Mouse (Mus musculus) midbrain, postnatal 0 days (tissue): Measurements from ENCODE around the gene Mrps7. TPM values are rescaled to one million over a fixed set of nuclear protein-coding genes. Genes with fewer than 3 reads are reported as not detected.

Source experiments
- ATAC-seq: fragments of 200-750 bp; cut with Nextera tagmentation; 2 replicates; pipeline ENCODE4 v1.8.0; 2017; ENCODE audit warnings: moderate number of reproducible peaks, mild to moderate bottlenecking, moderate TSS enrichment, moderate library complexity; ENCODE audit not compliant: low FRiP score
- DNase-seq: peaks from one replicate; pipeline ENCODE4 v3.0.0-alpha.2; 2015; ENCODE audit warnings: low spot score
- H3K27ac ChIP-seq: fragments of 300-500 bp; sonication (generic); 2 replicates; pipeline ENCODE4 v1.5.1; 2014; ENCODE audit warnings: low read depth, mild to moderate bottlenecking, low read length, mixed read lengths
- H3K27me3 ChIP-seq: fragments of 300-500 bp; sonication (generic); 2 replicates; pipeline ENCODE4 v1.6.1; 2014; ENCODE audit warnings: low read length, control low read depth, mixed read lengths; ENCODE audit not compliant: insufficient read depth
- H3K36me3 ChIP-seq: fragments of 300-500 bp; sonication (generic); 2 replicates; pipeline ENCODE4 v1.6.1; 2014; ENCODE audit warnings: low read length, control low read depth, mixed read lengths; ENCODE audit not compliant: insufficient read depth
- H3K4me1 ChIP-seq: fragments of 300-500 bp; sonication (generic); 2 replicates; pipeline ENCODE4 v1.6.1; 2014; ENCODE audit warnings: mild to moderate bottlenecking, control low read depth, antibody characterized with exemption, low read length, mixed read lengths; ENCODE audit not compliant: insufficient read depth
- H3K4me2 ChIP-seq: fragments of 300-500 bp; sonication (generic); 2 replicates; pipeline ENCODE4 v1.6.1; 2014; ENCODE audit warnings: low read depth, mild to moderate bottlenecking, low read length, mixed read lengths; ENCODE audit not compliant: poor library complexity, severe bottlenecking
- H3K4me3 ChIP-seq: fragments of 300-500 bp; sonication (generic); 2 replicates; pipeline ENCODE4 v1.5.1; 2014; ENCODE audit warnings: low read depth, mild to moderate bottlenecking, low read length, moderate library complexity
- H3K9ac ChIP-seq: fragments of 300-500 bp; sonication (generic); replicated peaks from 2 replicates; pipeline ENCODE4 v1.6.1; 2014; ENCODE audit warnings: mild to moderate bottlenecking, low read length, moderate library complexity, mixed read lengths; ENCODE audit not compliant: poor library complexity, severe bottlenecking
- H3K9me3 ChIP-seq: fragments of 300-500 bp; sonication (generic); 2 replicates; pipeline ENCODE4 v1.6.1; 2016; ENCODE audit warnings: low read length, control low read depth
- CTCF ChIP-seq: IDR thresholded peaks from 2 replicates; pipeline ENCODE4 v1.5.1; 2016; ENCODE audit warnings: antibody characterized with exemption, mild to moderate bottlenecking
- WGBS: fragments of 180-500 bp; shearing (Covaris S2); extraction: QIAGEN DNeasy Blood & Tissue Kit; methylation state at CpG from one replicate; pipeline ENCODE4 v1.1.7; 2014; 5-methylcytosine and 5-hydroxymethylcytosine counted together
- polyA plus RNA-seq: library from polyadenylated mRNA; unstranded; fragments of >200 nt; fragmentation: Nextera tagmentation; extraction: Ambion mirVana; gene quantifications from 2 replicates; pipeline ENCODE4 v1.2.1, GENCODE M21; 2015
- total RNA-seq: library from RNA; depleted of rRNA; stranded (reverse); fragments of >200 nt; gene quantifications from 2 replicates; pipeline ENCODE4 v1.2.3, GENCODE M21; 2014

The Mrps7 gene
- total and polyA plus RNA-seq, 2 experiments from 2014 or later: 39.6 to 81.8 TPM

GRCm38 (mm10) chr11:115615875-115616274 is 12.2 kb downstream of the Mrps7 start:
- no peak for ATAC-seq

GRCm38 (mm10) chr11:115616371-115616770 is 12.6 kb downstream of the Mrps7 start:
- Histone ChIP-seq H3K4me2 (no peak overlapping the region), H3K27ac (no peak overlapping the region), H3K27me3 (no peaks in the 10 kb centered on the region), H3K36me3 (peaks cover 27% of the 10 kb centered on the region), H3K4me3 (no peak overlapping the region), H3K9ac (no peak overlapping the region), H3K4me1 (no peaks in the 10 kb centered on the region), H3K9me3 (no peaks in the 10 kb centered on the region)
- TF ChIP-seq CTCF: no peak
- 94% methylated on average over 7 of the region's 7 CpGs for WGBS
- DNase-seq (no peak), ATAC-seq (no peak)

More at GRCm38 (mm10) chr11:115615875-115616274, 12.2 kb downstream of the Mrps7 start:
- no peak for TF ChIP-seq CTCF
- no peaks in the 10 kb centered on the region for H3K27me3 ChIP-seq
- no peak overlapping the region for H3K4me2 ChIP-seq
- H3K27ac ChIP-seq: no peak overlapping the region
- WGBS: 92% methylated on average over 6 of the region's 6 CpGs
- DNase-seq: no peak
- no peak overlapping the region for H3K4me3 ChIP-seq
- H3K36me3 ChIP-seq: peaks cover 27% of the 10 kb centered on the region
- H3K9ac ChIP-seq: no peak overlapping the region
- H3K9me3 ChIP-seq: no peaks in the 10 kb centered on the region
- no peaks in the 10 kb centered on the region for H3K4me1 ChIP-seq

- Histone ChIP-seq H3K36me3 (peaks cover 27% of the 10 kb centered on the region), H3K27me3 (no peaks in the 10 kb centered on the region), H3K4me3 (no peak overlapping the region), H3K27ac (no peak overlapping the region), H3K4me1 (no peaks in the 10 kb centered on the region), H3K9ac (no peak overlapping the region), H3K9me3 (no peaks in the 10 kb centered on the region), H3K4me2 (no peak overlapping the region)
- 87% methylated on average over 6 of the region's 6 CpGs for WGBS
- DNase-seq (no peak), ATAC-seq (no peak)
- TF ChIP-seq CTCF: no peak
Measured at GRCm38 (mm10) chr11:115616893-115617292, 13.2 kb downstream of the Mrps7 start.

GRCm38 (mm10) chr11:115618001-115618400 is 14.3 kb downstream of the Mrps7 start:
- Histone ChIP-seq H3K9ac (no peak overlapping the region), H3K27me3 (no peaks in the 10 kb centered on the region), H3K4me1 (no peaks in the 10 kb centered on the region), H3K27ac (no peak overlapping the region), H3K9me3 (no peaks in the 10 kb centered on the region), H3K36me3 (peaks cover 36% of the 10 kb centered on the region), H3K4me2 (no peak overlapping the region), H3K4me3 (no peak overlapping the region)
- TF ChIP-seq CTCF: no peak
- no peak for ATAC-seq
- 77% methylated on average over 2 of the region's 2 CpGs for WGBS
- no peak for DNase-seq

- no peak for ATAC-seq
- 85% methylated on average over 16 of the region's 16 CpGs for WGBS
- no peak overlapping the region for H3K4me3 ChIP-seq
- no peaks in the 10 kb centered on the region for H3K9me3 ChIP-seq
- H3K27ac ChIP-seq: no peak overlapping the region
- H3K4me2 ChIP-seq: no peak overlapping the region
- no peak overlapping the region for H3K9ac ChIP-seq
- no peak for TF ChIP-seq CTCF
- peaks cover 38% of the 10 kb centered on the region for H3K36me3 ChIP-seq
- no peak for DNase-seq
- H3K4me1 ChIP-seq: no peaks in the 10 kb centered on the region
- H3K27me3 ChIP-seq: no peaks in the 10 kb centered on the region
Measured at GRCm38 (mm10) chr11:115618732-115619516, 15.2 kb downstream of the Mrps7 start.

GRCm38 (mm10) chr11:115619949-115620348 is 16.2 kb downstream of the Mrps7 start:
- DNase-seq: no peak
- H3K9ac ChIP-seq: no peak overlapping the region
- no peak for ATAC-seq
- H3K36me3 ChIP-seq: peaks cover 31% of the 10 kb centered on the region
- H3K4me2 ChIP-seq: no peak overlapping the region
- no peaks in the 10 kb centered on the region for H3K4me1 ChIP-seq
- no peak overlapping the region for H3K27ac ChIP-seq
- no peak for TF ChIP-seq CTCF
- H3K27me3 ChIP-seq: no peaks in the 10 kb centered on the region
- 94% methylated on average over 7 of the region's 7 CpGs for WGBS
- no peaks in the 10 kb centered on the region for H3K9me3 ChIP-seq
- H3K4me3 ChIP-seq: no peak overlapping the region
